Mouse (Mus musculus) ES-Bruce4 (cell line): ENCODE data around the gene Bpifb1.

Experiments
- EP300 ChIP-seq: IDR thresholded peaks from 2 replicates; pipeline ENCODE4 v1.6.1; 2011; ENCODE audit warnings: low read depth, low read length; ENCODE audit not compliant: insufficient read depth
- POLR2A ChIP-seq: IDR thresholded peaks from one replicate; pipeline ENCODE4 v1.8.1; 2011; ENCODE audit warnings: low read length; ENCODE audit not compliant: insufficient read depth

- TF ChIP-seq EP300 = no peak
- no peak for TF ChIP-seq POLR2A
Observed at GRCm38 (mm10) chr2:154206908-154207307, 16.3 kb downstream of the Bpifb1 start.
